Mouse (Mus musculus) embryonic facial prominence, embryonic 14.5 days (tissue): Measurements from ENCODE around the gene Mmp28. TPM values are rescaled to one million over a fixed set of nuclear protein-coding genes. Genes with fewer than 3 reads are reported as not detected.

Experiments
- ATAC-seq: fragments of 200-750 bp; cut with Nextera tagmentation; 2 replicates; pipeline ENCODE4 v1.8.0; 2017; ENCODE audit warnings: low read depth, moderate number of reproducible peaks, moderate TSS enrichment
- DNase-seq: peaks from one replicate; pipeline ENCODE4 v3.0.0-alpha.2; 2015; ENCODE audit warnings: low spot score
- H3K27ac ChIP-seq: fragments of 300-500 bp; sonication (generic); replicated peaks from 2 replicates; pipeline ENCODE4 v1.5.1; 2014; ENCODE audit warnings: low read depth, mild to moderate bottlenecking, low read length, moderate library complexity
- H3K27me3 ChIP-seq: fragments of 300-500 bp; sonication (generic); replicated peaks from 2 replicates; pipeline ENCODE4 v1.6.1; 2014; ENCODE audit warnings: low read length; ENCODE audit not compliant: control insufficient read depth, insufficient read depth
- H3K36me3 ChIP-seq: fragments of 300-500 bp; sonication (generic); 2 replicates; pipeline ENCODE4 v1.6.1; 2014; ENCODE audit warnings: low read length, mixed read lengths; ENCODE audit not compliant: control insufficient read depth, insufficient read depth
- H3K4me1 ChIP-seq: fragments of 300-500 bp; sonication (generic); 2 replicates; pipeline ENCODE4 v1.6.1; 2014; ENCODE audit warnings: antibody characterized with exemption, low read length; ENCODE audit not compliant: control insufficient read depth, insufficient read depth
- H3K4me2 ChIP-seq: fragments of 300-500 bp; sonication (generic); 2 replicates; pipeline ENCODE4 v1.6.1; 2014; ENCODE audit warnings: low read depth, mild to moderate bottlenecking, low read length, moderate library complexity, mixed read lengths
- H3K4me3 ChIP-seq: fragments of 300-500 bp; sonication (generic); 2 replicates; pipeline ENCODE4 v1.5.1; 2014; ENCODE audit warnings: low read depth, mild to moderate bottlenecking, low read length
- H3K9ac ChIP-seq: fragments of 300-500 bp; sonication (generic); 2 replicates; pipeline ENCODE4 v1.6.1; 2014; ENCODE audit warnings: low read depth, mild to moderate bottlenecking, low read length, moderate library complexity, mixed read lengths
- H3K9me3 ChIP-seq: fragments of 300-500 bp; sonication (generic); 2 replicates; pipeline ENCODE4 v1.6.1; 2016; ENCODE audit warnings: low read length; ENCODE audit not compliant: control insufficient read depth
- WGBS: fragments of 180-500 bp; shearing (Covaris S2); extraction: QIAGEN DNeasy Blood & Tissue Kit; methylation state at CpG from one replicate; pipeline ENCODE4 v1.1.7; 2014; 5-methylcytosine and 5-hydroxymethylcytosine counted together
- polyA plus RNA-seq: library from polyadenylated mRNA; unstranded; fragments of >200 nt; fragmentation: Nextera tagmentation; extraction: Ambion mirVana; gene quantifications from 2 replicates; pipeline ENCODE4 v1.2.1, GENCODE M21; 2014

Mmp28 gene
- polyA plus RNA-seq, 1 experiment from 2014 or later, result 4.3 TPM

- H3K36me3 ChIP-seq, result no peaks in the 10 kb centered on the region
- no peak overlapping the region for H3K4me2 ChIP-seq
- H3K27me3 ChIP-seq, result peaks cover 35% of the 10 kb centered on the region
- H3K4me1 ChIP-seq, result no peaks in the 10 kb centered on the region
- ATAC-seq (peak; percentile 19; the same call in 1 of the 2 replicates), DNase-seq (peak; percentile 50)
- H3K9ac ChIP-seq, result no peak overlapping the region
- WGBS, result 6% methylated on average over 8 of the region's 8 CpGs
- no peak overlapping the region for H3K4me3 ChIP-seq
- no peak overlapping the region for H3K27ac ChIP-seq
- H3K9me3 ChIP-seq, result no peaks in the 10 kb centered on the region
These were observed 38.2 kb downstream of the Mmp28 start for GRCm38 (mm10) chr11:83424681-83425080.

DNA sequence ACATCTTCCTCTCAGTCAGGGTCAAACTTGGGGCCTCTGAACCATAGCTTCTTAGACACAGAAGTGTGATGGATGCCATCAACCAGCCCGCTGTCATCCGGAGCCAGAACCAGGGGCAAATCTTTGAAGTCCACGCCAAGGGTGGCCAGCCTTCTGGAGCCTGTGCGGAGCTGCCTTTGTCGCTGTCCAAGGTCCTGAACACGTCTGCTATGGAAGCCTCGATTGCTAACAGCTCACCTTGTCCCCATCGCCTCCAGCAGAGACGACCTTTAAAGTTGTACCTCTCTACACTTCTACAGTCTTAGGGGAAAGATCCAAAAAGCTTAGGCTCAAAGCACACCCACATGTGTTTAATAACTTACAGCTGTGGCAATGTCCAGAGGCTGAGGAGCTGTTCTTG, 41.6 kb downstream of the Mmp28 start:
- H3K27me3 ChIP-seq, result peaks cover 40% of the 10 kb centered on the region
- H3K36me3 ChIP-seq, result no peaks in the 10 kb centered on the region
- WGBS, result 0% methylated on average over 9 of the region's 9 CpGs
- no peak overlapping the region for H3K4me3 ChIP-seq
- H3K4me1 ChIP-seq, result no peaks in the 10 kb centered on the region
- DNase-seq (peak; percentile 81), ATAC-seq (no peak)
- H3K27ac ChIP-seq, result no peak overlapping the region
- no peak overlapping the region for H3K4me2 ChIP-seq
- no peaks in the 10 kb centered on the region for H3K9me3 ChIP-seq
- no peak overlapping the region for H3K9ac ChIP-seq

DNA sequence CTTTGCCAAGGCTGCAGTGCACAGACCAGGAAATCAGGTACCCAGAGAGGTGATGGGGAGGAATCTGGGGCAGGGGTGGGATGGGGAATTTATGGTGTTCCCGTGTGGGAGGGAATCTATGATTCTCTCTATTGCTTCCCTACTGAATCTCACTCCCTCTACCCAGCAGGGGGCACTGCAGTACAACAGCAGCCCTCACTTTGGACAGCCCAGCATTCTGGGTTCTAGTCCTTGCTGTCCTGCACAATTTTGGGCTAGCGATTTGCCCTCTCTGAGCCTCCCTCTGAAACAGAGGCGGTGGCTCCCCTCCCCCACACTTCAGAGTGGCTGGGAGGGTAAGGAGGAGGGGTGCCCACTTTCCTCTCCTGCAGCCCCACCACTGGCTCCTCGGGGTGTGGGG, 42.5 kb downstream of the Mmp28 start:
- Histone ChIP-seq H3K36me3 (no peaks in the 10 kb centered on the region), H3K4me1 (no peaks in the 10 kb centered on the region), H3K4me2 (no peak overlapping the region), H3K9ac (no peak overlapping the region), H3K4me3 (no peak overlapping the region), H3K27me3 (peaks cover 40% of the 10 kb centered on the region), H3K27ac (no peak overlapping the region), H3K9me3 (no peaks in the 10 kb centered on the region)
- no peak for DNase-seq
- ATAC-seq, result no peak
- WGBS, result 32% methylated on average over 4 of the region's 4 CpGs

GRCm38 (mm10) chr11:83418566-83418965, 44.3 kb downstream of the Mmp28 start:
- peak; percentile 18 for DNase-seq
- H3K27me3 ChIP-seq, result peaks cover 40% of the 10 kb centered on the region

DNA sequence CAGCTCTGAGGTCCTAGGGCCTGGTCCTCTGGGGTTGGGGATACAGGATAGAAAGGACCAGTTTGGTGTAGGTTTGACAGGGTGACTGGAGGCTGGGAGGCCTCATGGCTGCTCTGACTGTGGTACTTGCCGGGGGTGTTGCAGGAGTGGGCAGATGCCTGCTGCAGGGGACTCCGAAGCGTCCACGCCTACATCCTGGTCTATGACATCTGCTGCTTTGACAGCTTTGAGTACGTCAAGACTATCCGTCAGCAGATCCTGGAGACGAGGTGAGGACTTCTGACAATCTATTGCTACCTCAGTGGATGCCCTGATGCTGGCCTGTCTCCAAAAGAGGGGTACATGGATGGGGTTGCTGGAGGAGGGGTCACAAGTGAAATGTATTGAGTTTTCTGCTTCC, 45.2 kb downstream of the Mmp28 start:
- Histone ChIP-seq H3K27ac (no peak overlapping the region), H3K27me3 (peaks cover 40% of the 10 kb centered on the region), H3K9ac (no peak overlapping the region), H3K9me3 (no peaks in the 10 kb centered on the region), H3K4me2 (no peak overlapping the region), H3K4me3 (no peak overlapping the region), H3K4me1 (no peaks in the 10 kb centered on the region), H3K36me3 (no peaks in the 10 kb centered on the region)
- DNase-seq (no peak), ATAC-seq (no peak)
- WGBS, result 76% methylated on average over 7 of the region's 7 CpGs

More at GRCm38 (mm10) chr11:83418566-83418965, 44.3 kb downstream of the Mmp28 start:
- 0 out of 2 replicates have a peak, but pooled peaks have one; percentile 28 for ATAC-seq
- no peaks in the 10 kb centered on the region for H3K36me3 ChIP-seq
- no peak overlapping the region for H3K9ac ChIP-seq
- no peak overlapping the region for H3K4me2 ChIP-seq
- H3K27ac ChIP-seq, result no peak overlapping the region
- no peak overlapping the region for H3K4me3 ChIP-seq
- no peaks in the 10 kb centered on the region for H3K9me3 ChIP-seq
- WGBS, result 7% methylated on average over 34 of the region's 38 CpGs
- H3K4me1 ChIP-seq, result no peaks in the 10 kb centered on the region

GRCm38 (mm10) chr11:83417080-83417479, 45.8 kb downstream of the Mmp28 start:
- DNase-seq, result peak; percentile 84
- Histone ChIP-seq H3K4me3 (no peak overlapping the region), H3K9ac (no peak overlapping the region), H3K36me3 (no peaks in the 10 kb centered on the region), H3K4me1 (no peaks in the 10 kb centered on the region), H3K27ac (no peak overlapping the region), H3K9me3 (no peaks in the 10 kb centered on the region), H3K4me2 (no peak overlapping the region), H3K27me3 (peaks cover 40% of the 10 kb centered on the region)
- 7% methylated on average over 5 of the region's 5 CpGs for WGBS
- ATAC-seq, result no peak

GRCm38 (mm10) chr11:83410510-83410909, 52.4 kb downstream of the Mmp28 start:
- no peak for ATAC-seq
- peak overlapping the region; percentile 90; the same call in 1 of the 2 replicates for H3K4me2 ChIP-seq

GRCm38 (mm10) chr11:83409792-83410291, 53.0 kb downstream of the Mmp28 start:
- Histone ChIP-seq H3K4me1 (peaks cover 3% of the 10 kb centered on the region; the same call in 1 of the 2 replicates), H3K9me3 (no peaks in the 10 kb centered on the region), H3K36me3 (no peaks in the 10 kb centered on the region), H3K27ac (no peak overlapping the region), H3K27me3 (no peaks in the 10 kb centered on the region; the same call in 1 of the 2 replicates), H3K4me2 (peak overlapping the region; percentile 90), H3K4me3 (peak overlapping the region; percentile 71), H3K9ac (peak overlapping the region; percentile 74)
- ATAC-seq (peak; percentile 20; the same call in 1 of the 2 replicates), DNase-seq (no peak)
- 0% methylated on average over 17 of the region's 40 CpGs for WGBS

More at GRCm38 (mm10) chr11:83410510-83410909, 52.4 kb downstream of the Mmp28 start:
- 53% methylated on average over 6 of the region's 6 CpGs for WGBS
- Histone ChIP-seq H3K36me3 (no peaks in the 10 kb centered on the region), H3K27me3 (no peaks in the 10 kb centered on the region; the same call in 1 of the 2 replicates), H3K4me3 (peak overlapping the region; percentile 71; the same call in 1 of the 2 replicates), H3K9me3 (no peaks in the 10 kb centered on the region), H3K9ac (peak overlapping the region; percentile 74; the same call in 1 of the 2 replicates), H3K27ac (no peak overlapping the region), H3K4me1 (peaks cover 3% of the 10 kb centered on the region; the same call in 1 of the 2 replicates)
- no peak for DNase-seq
